Mouse (Mus musculus): ENCODE measurements at regions not wholly inside any gene's neighbourhood (a gene's known extent, or its start where the extent isn't known, plus 50 kb on each side); places are given as distances from the start of the nearest gene placed in this dataset.

DNA sequence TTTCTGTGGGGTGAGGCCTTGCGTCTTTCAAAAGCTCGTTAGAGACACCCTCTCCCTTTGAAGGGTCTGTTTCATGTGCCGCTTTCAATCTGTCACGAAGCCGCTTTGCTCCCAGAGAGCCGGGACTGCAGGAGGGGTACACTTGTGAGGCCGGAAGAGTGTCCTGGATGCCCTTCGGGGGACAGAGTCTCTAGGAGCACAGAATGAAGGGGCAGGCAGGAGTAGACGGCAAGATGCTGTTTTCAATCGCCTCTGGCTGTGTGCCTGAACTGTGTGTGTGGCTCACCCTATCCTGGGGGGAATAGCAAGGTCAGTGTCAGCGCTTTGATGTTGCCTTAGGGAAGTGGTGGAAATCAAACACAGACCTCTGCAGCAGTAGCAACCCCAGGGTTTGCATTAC lies 174.7 kb downstream of the Gadd45g start:
- Histone ChIP-seq H3K9ac (ENCODE audit: low read depth, low read length) (no peak overlapping the region), H3K27ac (ENCODE audit: low read length) (no peak overlapping the region)
- 62% methylated on average over 11 of the region's 11 CpGs for WGBS (ENCODE audit: insufficient replicate concordance)

DNA sequence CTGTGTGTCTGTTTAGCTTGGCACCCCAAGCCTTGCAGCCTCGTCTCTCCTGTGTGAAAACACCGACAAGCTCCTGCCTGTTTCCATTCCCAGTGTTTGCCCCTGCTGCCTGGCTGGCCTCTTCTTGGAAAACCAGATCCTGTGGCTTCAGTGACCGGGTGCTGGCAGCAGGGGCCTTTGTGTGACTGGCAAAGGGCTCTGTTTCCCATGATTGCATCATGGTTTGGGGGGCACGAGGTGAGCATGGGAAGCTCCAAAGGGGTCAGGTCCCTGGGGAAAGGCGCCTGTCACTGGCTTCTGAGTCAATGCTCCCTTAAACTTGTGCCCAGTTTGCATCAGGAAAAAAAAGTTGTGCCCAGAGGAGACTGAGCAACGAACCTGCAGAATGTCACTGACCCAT lies 175.3 kb downstream of the Gadd45g start:
- H3K9ac ChIP-seq (ENCODE audit: low read depth, low read length): no peak overlapping the region
- ATAC-seq (ENCODE audit: low read depth): no peak
- H3K4me2 ChIP-seq (ENCODE audit: low read depth, low read length): no peak overlapping the region
- H3K9me3 ChIP-seq (replicated peaks; ENCODE audit: control insufficient read depth, low read length): no peaks in the 10 kb centered on the region
- WGBS (ENCODE audit: insufficient replicate concordance): 45% methylated on average over 6 of the region's 6 CpGs
- H3K36me3 ChIP-seq (ENCODE audit: control insufficient read depth, insufficient read depth): no peaks in the 10 kb centered on the region
- no peak overlapping the region for H3K27ac ChIP-seq (ENCODE audit: low read length)
- H3K27me3 ChIP-seq (ENCODE audit: control insufficient read depth, insufficient read depth, low read depth, low read length): no peaks in the 10 kb centered on the region
- H3K4me3 ChIP-seq (ENCODE audit: low read depth, low read length): no peak overlapping the region
- H3K4me1 ChIP-seq (ENCODE audit: control insufficient read depth, low read depth, low read length): peaks cover 9% of the 10 kb centered on the region

More for the DNA sequence above, 174.7 kb downstream of the Gadd45g start:
- Histone ChIP-seq H3K4me3 (ENCODE audit: low read depth, low read length) (no peak overlapping the region), H3K36me3 (ENCODE audit: control insufficient read depth, insufficient read depth) (no peaks in the 10 kb centered on the region), H3K4me1 (ENCODE audit: control insufficient read depth, low read depth, low read length) (peaks cover 9% of the 10 kb centered on the region), H3K4me2 (ENCODE audit: low read depth, low read length) (no peak overlapping the region), H3K27me3 (ENCODE audit: control insufficient read depth, insufficient read depth, low read depth, low read length) (no peaks in the 10 kb centered on the region), H3K9me3 (replicated peaks; ENCODE audit: control insufficient read depth, low read length) (no peaks in the 10 kb centered on the region)
- no peak for ATAC-seq (ENCODE audit: low read depth)

- ATAC-seq (ENCODE audit: low read depth): no peak
- Histone ChIP-seq H3K27me3 (ENCODE audit: control insufficient read depth, insufficient read depth, low read depth, low read length) (no peaks in the 10 kb centered on the region), H3K9ac (ENCODE audit: low read depth, low read length) (no peak overlapping the region), H3K4me3 (ENCODE audit: low read depth, low read length) (no peak overlapping the region), H3K4me1 (ENCODE audit: control insufficient read depth, low read depth, low read length) (peaks cover 9% of the 10 kb centered on the region), H3K36me3 (ENCODE audit: control insufficient read depth, insufficient read depth) (no peaks in the 10 kb centered on the region), H3K27ac (ENCODE audit: low read length) (no peak overlapping the region), H3K4me2 (ENCODE audit: low read depth, low read length) (no peak overlapping the region), H3K9me3 (replicated peaks; ENCODE audit: control insufficient read depth, low read length) (no peaks in the 10 kb centered on the region)
- WGBS (ENCODE audit: insufficient replicate concordance): 59% methylated on average over 4 of the region's 4 CpGs
These were observed 176.1 kb downstream of the Gadd45g start for GRCm38 (mm10) chr13:52022529-52022928.

GRCm38 (mm10) chr13:52024349-52024748 lies 177.9 kb downstream of the Gadd45g start:
- no peak overlapping the region for H3K27ac ChIP-seq (ENCODE audit: low read length)
- no peak overlapping the region for H3K9ac ChIP-seq (ENCODE audit: low read depth, low read length)
- H3K27me3 ChIP-seq (ENCODE audit: control insufficient read depth, insufficient read depth, low read depth, low read length): no peaks in the 10 kb centered on the region
- WGBS (ENCODE audit: insufficient replicate concordance): 9% methylated on average over 2 of the region's 2 CpGs
- H3K4me3 ChIP-seq (ENCODE audit: low read depth, low read length): no peak overlapping the region
- no peaks in the 10 kb centered on the region for H3K9me3 ChIP-seq (replicated peaks; ENCODE audit: control insufficient read depth, low read length)
- H3K4me1 ChIP-seq (ENCODE audit: control insufficient read depth, low read depth, low read length): peaks cover 9% of the 10 kb centered on the region
- ATAC-seq (ENCODE audit: low read depth): no peak; the same call in 1 of the 2 replicates
- H3K36me3 ChIP-seq (ENCODE audit: control insufficient read depth, insufficient read depth): no peaks in the 10 kb centered on the region
- H3K4me2 ChIP-seq (ENCODE audit: low read depth, low read length): 0 out of 2 replicates have a peak overlapping the region, but pooled peaks have one; percentile 8

DNA sequence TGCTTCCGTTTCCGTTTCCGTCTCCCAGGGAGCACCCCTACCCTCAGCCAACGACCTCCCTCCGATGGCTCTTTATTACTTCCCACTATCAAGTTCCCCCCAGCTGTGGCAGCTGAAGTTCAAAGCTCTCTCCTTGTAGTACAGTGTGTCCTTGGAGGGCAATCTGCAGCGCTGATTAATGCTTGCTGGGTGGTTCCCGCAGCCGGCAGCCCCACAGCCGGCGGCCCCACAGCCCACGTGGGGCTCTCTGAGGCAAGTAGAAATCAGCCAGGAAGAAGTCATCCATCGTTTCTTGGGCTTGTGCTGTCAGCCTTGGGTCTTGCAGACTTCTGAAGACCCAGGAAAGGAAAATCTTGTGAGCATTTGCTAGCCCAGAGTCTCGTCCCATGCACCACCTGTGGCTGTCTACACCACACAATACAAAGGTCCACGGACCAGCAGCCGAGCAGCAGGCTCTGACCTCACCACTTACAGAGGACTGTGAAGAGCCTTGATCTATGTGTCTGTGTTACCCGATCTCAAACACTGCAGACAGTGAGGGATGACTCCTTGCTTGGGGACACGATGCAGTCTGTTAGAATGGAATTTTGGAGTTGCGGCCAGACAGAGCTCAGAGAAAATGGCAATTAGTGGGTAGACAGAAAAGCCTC lies 178.5 kb downstream of the Gadd45g start:
- no peak overlapping the region for H3K4me3 ChIP-seq (ENCODE audit: low read depth, low read length)
- peaks cover 9% of the 10 kb centered on the region for H3K4me1 ChIP-seq (ENCODE audit: control insufficient read depth, low read depth, low read length)
- 0 out of 2 replicates have a peak overlapping the region, but pooled peaks have one; percentile 8 for H3K4me2 ChIP-seq (ENCODE audit: low read depth, low read length)
- ATAC-seq (ENCODE audit: low read depth): peak; percentile 56
- H3K27ac ChIP-seq (ENCODE audit: low read length): no peak overlapping the region
- H3K36me3 ChIP-seq (ENCODE audit: control insufficient read depth, insufficient read depth): no peaks in the 10 kb centered on the region
- H3K27me3 ChIP-seq (ENCODE audit: control insufficient read depth, insufficient read depth, low read depth, low read length): no peaks in the 10 kb centered on the region
- no peak overlapping the region for H3K9ac ChIP-seq (ENCODE audit: low read depth, low read length)
- no peaks in the 10 kb centered on the region for H3K9me3 ChIP-seq (replicated peaks; ENCODE audit: control insufficient read depth, low read length)
- WGBS (ENCODE audit: insufficient replicate concordance): 27% methylated on average over 18 of the region's 18 CpGs

GRCm38 (mm10) chr13:52025482-52025848 lies 179.0 kb downstream of the Gadd45g start:
- Histone ChIP-seq H3K4me2 (ENCODE audit: low read depth, low read length) (no peak overlapping the region), H3K9ac (ENCODE audit: low read depth, low read length) (no peak overlapping the region), H3K4me1 (ENCODE audit: control insufficient read depth, low read depth, low read length) (peaks cover 9% of the 10 kb centered on the region), H3K27me3 (ENCODE audit: control insufficient read depth, insufficient read depth, low read depth, low read length) (no peaks in the 10 kb centered on the region), H3K27ac (ENCODE audit: low read length) (no peak overlapping the region), H3K36me3 (ENCODE audit: control insufficient read depth, insufficient read depth) (no peaks in the 10 kb centered on the region), H3K4me3 (ENCODE audit: low read depth, low read length) (no peak overlapping the region), H3K9me3 (replicated peaks; ENCODE audit: control insufficient read depth, low read length) (no peaks in the 10 kb centered on the region)
- no peak for ATAC-seq (ENCODE audit: low read depth)
- WGBS (ENCODE audit: insufficient replicate concordance): 67% methylated on average over 5 of the region's 5 CpGs

DNA sequence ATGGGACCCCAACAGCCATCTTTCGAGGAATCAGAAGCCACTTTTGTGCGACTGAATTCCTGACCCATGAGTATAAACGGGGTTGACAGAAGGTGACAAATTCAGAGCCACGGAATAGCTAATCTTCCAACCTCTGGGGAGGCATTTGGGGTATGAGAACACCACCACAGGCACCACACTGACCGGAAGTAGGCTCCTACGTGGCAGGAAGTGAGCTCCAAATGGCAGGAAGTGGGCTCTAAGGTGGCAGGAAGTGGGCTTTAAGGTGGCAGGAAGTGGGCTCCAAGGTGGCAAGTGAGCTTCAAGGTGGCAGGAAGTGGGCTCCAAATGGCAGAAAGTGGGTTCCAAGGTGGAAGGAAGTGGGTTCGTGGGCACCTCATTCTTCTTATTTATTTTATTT lies 179.8 kb downstream of the Gadd45g start:
- no peaks in the 10 kb centered on the region for H3K9me3 ChIP-seq (replicated peaks; ENCODE audit: control insufficient read depth, low read length)
- no peak overlapping the region for H3K4me2 ChIP-seq (ENCODE audit: low read depth, low read length)
- peaks cover 9% of the 10 kb centered on the region for H3K4me1 ChIP-seq (ENCODE audit: control insufficient read depth, low read depth, low read length)
- ATAC-seq (ENCODE audit: low read depth): no peak
- no peak overlapping the region for H3K4me3 ChIP-seq (ENCODE audit: low read depth, low read length)
- no peaks in the 10 kb centered on the region for H3K36me3 ChIP-seq (ENCODE audit: control insufficient read depth, insufficient read depth)
- H3K27ac ChIP-seq (ENCODE audit: low read length): no peak overlapping the region
- H3K9ac ChIP-seq (ENCODE audit: low read depth, low read length): no peak overlapping the region
- no peaks in the 10 kb centered on the region for H3K27me3 ChIP-seq (ENCODE audit: control insufficient read depth, insufficient read depth, low read depth, low read length)
- WGBS (ENCODE audit: insufficient replicate concordance): 45% methylated on average over 7 of the region's 7 CpGs

- no peaks in the 10 kb centered on the region for H3K27me3 ChIP-seq (ENCODE audit: control insufficient read depth, insufficient read depth, low read depth, low read length)
- H3K36me3 ChIP-seq (ENCODE audit: control insufficient read depth, insufficient read depth): no peaks in the 10 kb centered on the region
- H3K4me2 ChIP-seq (ENCODE audit: low read depth, low read length): no peak overlapping the region
- no peak overlapping the region for H3K27ac ChIP-seq (ENCODE audit: low read length)
- 70% methylated on average over 3 of the region's 3 CpGs for WGBS (ENCODE audit: insufficient replicate concordance)
- H3K4me3 ChIP-seq (ENCODE audit: low read depth, low read length): no peak overlapping the region
- ATAC-seq (ENCODE audit: low read depth): no peak
- no peak overlapping the region for H3K9ac ChIP-seq (ENCODE audit: low read depth, low read length)
- H3K9me3 ChIP-seq (replicated peaks; ENCODE audit: control insufficient read depth, low read length): no peaks in the 10 kb centered on the region
- peaks cover 2% of the 10 kb centered on the region for H3K4me1 ChIP-seq (ENCODE audit: control insufficient read depth, low read depth, low read length)
These were observed 183.5 kb downstream of the Gadd45g start for GRCm38 (mm10) chr13:52029868-52030422.

DNA sequence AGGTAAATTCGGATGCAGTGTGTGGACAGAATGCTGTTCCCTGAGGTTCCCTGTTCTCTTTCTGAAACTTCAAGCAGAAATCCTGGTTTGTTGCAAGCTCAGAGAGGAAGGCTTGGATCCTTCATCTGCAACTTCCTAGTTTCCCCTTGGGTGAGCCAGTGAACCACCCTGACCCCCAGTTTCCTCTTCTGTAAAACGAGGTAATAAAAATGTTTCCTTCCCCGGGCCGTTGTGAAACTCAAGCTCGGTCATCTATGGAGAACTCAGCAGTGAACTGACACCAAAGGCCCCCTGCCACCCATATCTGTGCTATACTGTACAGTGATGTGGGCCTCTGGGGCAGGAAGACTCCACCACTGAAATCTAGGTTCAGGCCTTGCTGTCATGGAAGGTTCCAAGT lies 185.0 kb downstream of the Gadd45g start:
- no peak for ATAC-seq (ENCODE audit: low read depth)
- Histone ChIP-seq H3K9ac (ENCODE audit: low read depth, low read length) (no peak overlapping the region), H3K27me3 (ENCODE audit: control insufficient read depth, insufficient read depth, low read depth, low read length) (no peaks in the 10 kb centered on the region), H3K36me3 (ENCODE audit: control insufficient read depth, insufficient read depth) (no peaks in the 10 kb centered on the region), H3K4me2 (ENCODE audit: low read depth, low read length) (no peak overlapping the region), H3K4me1 (ENCODE audit: control insufficient read depth, low read depth, low read length) (no peaks in the 10 kb centered on the region), H3K9me3 (replicated peaks; ENCODE audit: control insufficient read depth, low read length) (no peaks in the 10 kb centered on the region), H3K4me3 (ENCODE audit: low read depth, low read length) (no peak overlapping the region), H3K27ac (ENCODE audit: low read length) (no peak overlapping the region)
- 28% methylated on average over 5 of the region's 5 CpGs for WGBS (ENCODE audit: insufficient replicate concordance)
